Mouse (Mus musculus): ENCODE data around the gene Usp25.

DNA sequence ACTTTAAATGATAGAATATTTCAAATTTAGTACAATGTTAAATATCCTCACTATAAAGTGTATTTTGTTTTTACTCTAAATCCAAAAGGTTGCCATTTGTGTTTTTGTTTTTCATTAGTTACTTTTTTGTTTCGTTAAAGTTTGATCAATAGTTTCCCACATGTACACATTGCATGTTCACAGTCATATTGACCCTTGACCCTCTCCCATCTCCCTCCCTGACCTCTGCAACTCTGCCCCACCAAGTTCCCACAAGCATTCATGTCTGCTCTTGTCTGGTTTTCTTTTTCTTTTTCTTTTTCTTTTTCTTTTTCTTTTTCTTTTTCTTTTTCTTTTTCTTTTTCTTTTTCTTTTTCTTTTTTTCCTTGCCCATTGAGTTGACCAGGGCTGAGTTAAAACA is 97.8 kb downstream of the Usp25 start:
- TF ChIP-seq POLR2A (IDR thresholded peaks at IDR 0.05; ENCODE audit: insufficient read depth, low read depth, low read length) (no peak), CTCF (IDR thresholded peaks at IDR 0.05; ENCODE audit: insufficient read depth, low read depth, low read length) (no peak)
